Mouse (Mus musculus) hindbrain, embryonic 13.5 days (tissue): ENCODE measurements around the gene Ctnnd2. TPM values are rescaled to one million over a fixed set of nuclear protein-coding genes. Genes with fewer than 3 reads are reported as not detected.
"Not testable (repeated sequence)": the region's sequence is repeated elsewhere in the genome, so short reads cannot be mapped to it uniquely, and the experiment has no call there.

Experiments used
- ATAC-seq: fragments of 200-750 bp; cut with Nextera tagmentation; 2 replicates; pipeline ENCODE4 v1.8.0; 2017; ENCODE audit warnings: moderate TSS enrichment; ENCODE audit not compliant: low FRiP score
- H3K27ac ChIP-seq: fragments of 300-500 bp; sonication (generic); 2 replicates; pipeline ENCODE4 v1.5.1; 2015; ENCODE audit warnings: inconsistent platforms, mild to moderate bottlenecking, moderate library complexity
- H3K27me3 ChIP-seq: fragments of 300-500 bp; sonication (generic); 2 replicates; pipeline ENCODE4 v1.6.1; 2015; ENCODE audit warnings: mild to moderate bottlenecking, inconsistent platforms
- H3K36me3 ChIP-seq: fragments of 300-500 bp; sonication (generic); 2 replicates; pipeline ENCODE4 v1.6.1; 2015; ENCODE audit warnings: mild to moderate bottlenecking, inconsistent platforms
- H3K4me1 ChIP-seq: fragments of 300-500 bp; sonication (generic); replicated peaks from 2 replicates; pipeline ENCODE4 v1.6.1; 2015; ENCODE audit warnings: inconsistent platforms
- H3K4me2 ChIP-seq: fragments of 300-500 bp; sonication (generic); 2 replicates; pipeline ENCODE4 v1.6.1; 2015; ENCODE audit warnings: inconsistent platforms, mild to moderate bottlenecking, moderate library complexity
- H3K4me3 ChIP-seq: fragments of 300-500 bp; sonication (generic); 2 replicates; pipeline ENCODE4 v1.5.1; 2015; ENCODE audit warnings: mild to moderate bottlenecking, inconsistent platforms
- H3K9ac ChIP-seq: fragments of 300-500 bp; sonication (generic); 2 replicates; pipeline ENCODE4 v1.6.1; 2015; ENCODE audit warnings: mild to moderate bottlenecking, inconsistent platforms
- H3K9me3 ChIP-seq: fragments of 300-500 bp; sonication (generic); 2 replicates; pipeline ENCODE4 v1.6.1; 2016; ENCODE audit warnings: inconsistent platforms
- WGBS: fragments of 180-500 bp; shearing (Covaris S2); methylation state at CpG from one replicate; pipeline ENCODE4 v1.1.7; 2015; 5-methylcytosine and 5-hydroxymethylcytosine counted together
- polyA plus RNA-seq: library from polyadenylated mRNA; unstranded; fragments of >200 nt; fragmentation: Nextera tagmentation; extraction: Ambion mirVana; gene quantifications from 2 replicates; pipeline ENCODE4 v1.2.1, GENCODE M21; 2015

Ctnnd2 gene
- polyA plus RNA-seq, result 52.5 and 59.6 TPM in 2 replicates

DNA sequence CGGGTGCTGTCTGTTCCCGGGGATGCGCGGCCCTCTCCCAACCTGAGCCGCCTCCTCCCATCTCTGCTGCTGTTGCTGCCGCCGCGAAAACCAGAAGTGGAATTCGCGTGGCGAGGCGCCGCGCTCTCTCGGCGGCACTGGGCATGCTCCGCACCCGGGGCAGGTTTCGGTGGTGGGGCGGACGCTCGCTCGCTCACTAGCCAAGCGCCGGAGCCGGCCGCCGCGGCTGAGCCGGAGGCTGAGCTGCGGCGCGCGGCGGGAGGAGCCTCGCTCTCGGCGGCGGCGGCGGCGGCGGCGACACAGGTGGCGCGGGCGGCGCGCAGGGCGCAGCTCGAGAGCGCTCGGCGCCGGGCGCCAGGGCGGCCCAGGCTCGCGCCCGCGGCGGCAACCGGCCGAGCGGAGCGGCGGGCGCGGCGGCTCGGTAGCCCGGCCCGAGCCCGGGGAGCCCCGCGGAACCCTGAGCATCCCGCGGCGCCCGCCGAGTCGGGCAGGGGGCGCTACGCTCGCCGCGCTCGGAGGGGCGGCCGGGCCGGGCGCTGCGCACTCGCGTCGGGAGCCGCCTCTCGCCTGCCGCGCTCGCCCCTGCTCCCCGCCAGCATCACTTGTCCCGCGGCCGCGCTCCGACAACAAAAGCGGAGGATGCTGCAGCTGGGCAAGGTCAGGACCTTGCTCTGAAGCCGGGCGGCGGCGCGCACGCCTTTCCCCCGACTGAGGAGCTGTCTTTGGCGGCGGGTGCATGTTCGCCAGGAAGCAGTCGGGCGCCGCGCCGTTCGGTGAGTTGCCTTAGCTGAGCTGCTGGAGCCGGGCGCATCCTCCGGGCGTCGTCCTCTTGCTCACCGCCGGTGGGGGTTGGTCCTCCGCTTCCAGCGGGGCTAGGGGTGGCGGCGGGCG is at the start of gene Ctnnd2:
Ctnnd2 (plus strand) TSS at position 203 of the 891 bp plus-strand sequence.
- H3K9ac ChIP-seq, result peak within 1 kb of the TSS; percentile 96
- peaks cover 20% of the 10 kb centered on the region for H3K4me1 ChIP-seq
- peak within 1 kb of the TSS; percentile 62 for H3K4me2 ChIP-seq
- no peaks in the 10 kb centered on the region for H3K9me3 ChIP-seq
- no peaks in the 10 kb centered on the region for H3K36me3 ChIP-seq
- peak within 1 kb of the TSS; percentile 99 for H3K27ac ChIP-seq
- H3K27me3 ChIP-seq, result peaks cover 6% of the 10 kb centered on the region; the same call in 1 of the 2 replicates
- ATAC-seq, result peak; percentile 89
- WGBS, result under 1% methylated on average over 109 of the region's 136 CpGs
- H3K4me3 ChIP-seq, result peak within 1 kb of the TSS; percentile 80

DNA sequence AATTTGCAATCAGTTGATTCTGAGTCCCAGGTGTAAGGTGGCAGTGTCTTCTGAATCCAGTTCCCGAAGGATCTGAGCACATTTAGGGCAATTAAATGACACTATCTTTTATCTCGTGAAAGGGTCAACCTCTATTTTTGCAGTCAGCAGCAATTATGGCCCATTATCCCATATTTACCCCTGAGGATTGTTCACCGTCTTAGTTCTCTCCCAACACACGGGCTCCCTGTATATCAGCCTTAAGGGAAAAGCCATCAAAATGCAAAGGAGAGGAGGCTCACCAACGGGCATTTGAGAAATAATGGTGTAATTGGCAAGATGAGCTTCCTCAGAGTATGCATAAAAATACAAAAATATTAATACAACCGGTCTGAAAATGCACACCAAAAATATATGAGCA is 41.7 kb upstream of the Ctnnd2 start:
- Histone ChIP-seq H3K4me3 (no peak overlapping the region), H3K27me3 (no peaks in the 10 kb centered on the region), H3K9ac (no peak overlapping the region), H3K9me3 (no peaks in the 10 kb centered on the region), H3K4me2 (no peak overlapping the region), H3K27ac (no peak overlapping the region), H3K36me3 (no peaks in the 10 kb centered on the region), H3K4me1 (no peaks in the 10 kb centered on the region)
- ATAC-seq, result no peak
- WGBS, result 55% methylated on average over 6 of the region's 6 CpGs

DNA sequence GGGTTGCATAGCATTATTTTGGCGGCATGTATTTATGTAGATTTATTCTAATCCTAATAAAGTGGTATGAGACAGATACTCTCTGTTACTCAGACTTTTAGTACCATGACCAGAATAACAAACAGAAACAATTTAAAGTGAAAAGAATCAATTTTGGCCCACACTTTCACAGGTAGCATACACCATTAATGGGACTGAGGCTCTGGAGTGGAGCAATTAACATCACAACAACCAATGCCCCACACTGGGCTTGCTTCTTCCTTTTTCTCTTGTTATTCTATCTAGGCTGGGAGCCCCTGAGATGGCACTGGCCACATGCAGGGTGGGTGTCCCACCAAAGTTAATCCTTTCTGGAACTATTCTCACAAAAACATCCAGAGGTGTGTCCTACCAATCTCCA is 32.8 kb upstream of the Ctnnd2 start:
- H3K4me2 ChIP-seq, result not testable (repeated sequence)

DNA sequence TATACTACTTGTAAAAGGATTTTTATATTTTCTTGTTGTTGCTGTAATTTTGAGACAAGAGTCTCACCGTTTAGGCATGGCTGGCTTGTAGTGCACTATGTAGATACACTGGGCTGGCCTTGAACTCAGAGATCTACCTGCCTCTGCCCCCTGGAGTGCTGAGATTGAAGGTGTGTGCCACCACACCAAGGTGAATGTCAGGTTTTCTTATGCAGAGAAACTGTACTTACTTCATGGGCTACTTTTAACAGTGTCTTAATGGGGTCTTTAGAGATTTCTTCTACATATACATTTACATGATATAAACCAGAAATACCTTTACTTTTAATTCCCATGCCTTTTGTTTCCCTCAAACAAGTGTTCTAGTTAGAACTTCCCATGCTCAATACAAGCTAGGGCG is 27.0 kb upstream of the Ctnnd2 start:
- H3K36me3 ChIP-seq, result no peaks in the 10 kb centered on the region
- ATAC-seq, result no peak
- H3K4me2 ChIP-seq, result no peak overlapping the region
- no peaks in the 10 kb centered on the region for H3K4me1 ChIP-seq
- WGBS, result 88% methylated on average over 2 of the region's 2 CpGs
- no peak overlapping the region for H3K9ac ChIP-seq
- no peaks in the 10 kb centered on the region for H3K27me3 ChIP-seq
- no peak overlapping the region for H3K4me3 ChIP-seq
- H3K27ac ChIP-seq, result no peak overlapping the region
- H3K9me3 ChIP-seq, result no peaks in the 10 kb centered on the region

More for the DNA sequence above, 32.8 kb upstream of the Ctnnd2 start:
- H3K36me3 ChIP-seq, ATAC-seq, H3K4me1 ChIP-seq, H3K9me3 ChIP-seq, H3K27ac ChIP-seq, H3K27me3 ChIP-seq, H3K4me3 ChIP-seq, H3K9ac ChIP-seq: not testable (repeated sequence)
- WGBS, result 27% methylated on average over 1 of the region's 1 CpGs

DNA sequence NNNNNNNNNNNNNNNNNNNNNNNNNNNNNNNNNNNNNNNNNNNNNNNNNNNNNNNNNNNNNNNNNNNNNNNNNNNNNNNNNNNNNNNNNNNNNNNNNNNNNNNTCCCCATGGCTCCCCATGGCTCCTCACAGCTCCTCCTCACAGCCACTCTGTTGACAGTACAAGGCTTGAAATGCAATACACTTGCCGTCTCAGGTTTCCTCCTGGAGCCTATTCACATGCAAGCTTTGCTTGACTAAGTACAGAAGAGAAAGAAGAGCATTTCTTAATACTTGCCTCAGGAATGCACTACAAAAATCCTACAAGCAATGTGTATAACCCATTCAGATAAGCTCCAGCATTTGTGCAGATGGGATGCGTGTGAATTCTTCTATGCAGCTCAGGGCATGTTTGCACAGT is 20.2 kb upstream of the Ctnnd2 start:
- H3K9me3 ChIP-seq, result no peaks in the 10 kb centered on the region
- WGBS, result 52% methylated on average over 2 of the region's 2 CpGs
- no peaks in the 10 kb centered on the region for H3K4me1 ChIP-seq
- H3K27me3 ChIP-seq, result no peaks in the 10 kb centered on the region
- H3K9ac ChIP-seq, result no peak overlapping the region
- no peak overlapping the region for H3K27ac ChIP-seq
- H3K36me3 ChIP-seq, result no peaks in the 10 kb centered on the region
- no peak overlapping the region for H3K4me2 ChIP-seq
- no peak overlapping the region for H3K4me3 ChIP-seq
- no peak for ATAC-seq

DNA sequence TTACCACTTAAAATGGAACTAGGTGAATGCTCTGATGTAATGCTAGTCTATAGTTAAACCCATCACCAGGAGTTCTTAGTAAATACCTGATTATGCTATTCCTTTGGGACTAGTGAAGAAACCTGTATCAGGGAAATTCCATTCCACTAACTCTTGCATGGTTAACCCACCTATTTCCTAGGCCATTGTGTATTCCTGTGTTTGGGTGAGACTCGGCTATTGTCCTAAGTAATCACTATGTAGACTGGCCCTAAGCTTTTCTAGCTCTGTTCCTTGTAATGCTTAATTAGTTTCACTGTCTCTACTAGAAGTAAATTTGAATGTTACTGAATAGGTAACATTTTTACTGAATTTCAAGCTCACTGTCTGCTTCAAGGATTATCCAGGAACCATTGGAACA is 14.4 kb upstream of the Ctnnd2 start:
- 90% methylated on average over 1 of the region's 1 CpGs for WGBS

DNA sequence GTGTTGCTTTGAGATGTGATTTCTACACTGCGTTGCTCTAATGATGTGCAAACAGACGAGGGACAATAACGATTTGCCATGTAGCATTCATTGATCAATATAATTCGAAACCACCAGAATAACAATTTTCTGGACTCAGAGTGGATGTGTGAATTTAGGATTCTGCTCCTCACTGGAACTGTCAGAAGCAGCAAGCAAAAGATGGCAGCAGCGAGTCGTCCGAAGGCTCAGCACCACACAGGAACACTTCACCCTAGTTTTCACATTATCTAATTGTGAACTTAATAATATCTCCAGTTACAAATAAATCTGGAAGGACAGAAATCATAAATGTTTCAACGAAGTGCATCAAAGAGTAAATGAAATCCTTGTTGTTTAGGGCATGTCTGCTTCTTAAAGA is 2.4 kb upstream of the Ctnnd2 start:
- Histone ChIP-seq H3K9ac (no peak overlapping the region), H3K4me1 (peaks cover 16% of the 10 kb centered on the region), H3K4me3 (no peak overlapping the region), H3K27ac (no peak overlapping the region), H3K27me3 (peaks cover 6% of the 10 kb centered on the region; the same call in 1 of the 2 replicates), H3K4me2 (no peak overlapping the region), H3K36me3 (no peaks in the 10 kb centered on the region), H3K9me3 (no peaks in the 10 kb centered on the region)
- 81% methylated on average over 8 of the region's 8 CpGs for WGBS
- no peak for ATAC-seq

More for the DNA sequence above, 14.4 kb upstream of the Ctnnd2 start:
- H3K4me1 ChIP-seq, result no peaks in the 10 kb centered on the region
- no peaks in the 10 kb centered on the region for H3K27me3 ChIP-seq
- no peak overlapping the region for H3K4me2 ChIP-seq
- H3K4me3 ChIP-seq, result no peak overlapping the region
- H3K36me3 ChIP-seq, result no peaks in the 10 kb centered on the region
- ATAC-seq, result no peak
- no peaks in the 10 kb centered on the region for H3K9me3 ChIP-seq
- no peak overlapping the region for H3K9ac ChIP-seq
- no peak overlapping the region for H3K27ac ChIP-seq

DNA sequence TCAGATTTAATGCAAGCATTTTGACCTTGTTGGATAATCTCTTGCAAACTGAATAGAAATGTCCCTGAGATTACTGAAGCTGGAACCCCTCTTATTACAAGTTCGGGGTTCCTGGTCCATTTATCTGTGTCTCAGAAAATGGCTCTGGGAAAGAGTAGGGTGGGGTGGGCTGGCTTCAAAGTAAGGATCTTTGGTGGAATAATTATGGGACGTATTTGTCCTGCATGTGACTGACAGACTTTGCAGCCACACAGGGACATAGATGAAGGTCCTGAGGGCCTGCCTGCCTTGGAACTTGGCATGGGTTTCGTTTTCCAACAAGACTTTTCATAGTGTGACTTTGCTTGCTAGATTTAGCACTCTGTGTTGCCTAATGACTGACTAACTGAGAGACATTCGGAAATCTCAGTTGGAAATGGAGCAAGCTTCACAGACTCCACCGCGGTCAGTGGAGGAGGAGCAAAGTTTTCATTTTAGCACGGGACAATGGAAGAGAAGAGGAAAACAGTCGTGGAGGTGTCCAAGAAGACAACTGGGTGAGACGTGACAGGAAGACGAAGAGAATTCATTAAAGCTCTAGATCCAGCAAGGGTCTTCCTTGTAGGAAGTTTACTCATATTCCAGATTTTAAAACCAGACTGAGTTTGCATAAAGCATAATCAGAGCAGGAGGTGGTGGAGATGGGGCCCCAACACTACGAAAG is 749 bp upstream of the Ctnnd2 start:
- Histone ChIP-seq H3K27me3 (peaks cover 6% of the 10 kb centered on the region; the same call in 1 of the 2 replicates), H3K9me3 (no peaks in the 10 kb centered on the region), H3K36me3 (no peaks in the 10 kb centered on the region), H3K9ac (peak overlapping the region; percentile 96), H3K27ac (peak overlapping the region; percentile 99), H3K4me1 (peaks cover 20% of the 10 kb centered on the region), H3K4me2 (peak overlapping the region; percentile 62), H3K4me3 (peak overlapping the region; percentile 80)
- ATAC-seq, result no peak
- WGBS, result 17% methylated on average over 11 of the region's 11 CpGs

DNA sequence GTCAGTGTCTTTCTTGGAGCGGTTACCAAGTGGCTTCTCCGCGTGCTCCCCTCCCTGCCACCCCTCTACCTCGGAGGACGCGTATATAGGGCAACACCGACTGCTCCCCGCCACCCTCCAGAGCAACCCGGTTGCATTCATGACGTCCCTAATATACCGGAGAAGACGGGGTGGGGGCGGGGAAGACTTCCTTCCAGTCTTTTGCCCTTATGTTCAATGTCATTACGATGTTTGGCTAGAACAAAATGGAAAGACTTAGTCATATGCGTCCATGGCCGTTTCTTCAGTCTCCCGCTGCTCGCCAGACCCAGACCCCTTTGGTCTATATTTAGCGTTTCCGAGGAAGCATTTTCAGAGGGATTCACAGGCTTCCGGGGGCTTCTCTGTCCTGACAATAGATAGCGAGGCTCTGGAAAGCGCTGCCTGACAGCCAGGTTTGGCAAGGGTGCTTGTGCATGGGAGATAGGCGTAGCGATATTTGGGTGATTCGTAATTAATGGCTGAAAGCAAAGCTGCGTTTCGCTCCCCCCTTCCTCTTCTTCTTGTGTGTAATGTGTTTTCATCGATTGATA is 1.1 kb downstream of the Ctnnd2 start:
- ATAC-seq, result peak; percentile 84
- Histone ChIP-seq H3K9me3 (no peaks in the 10 kb centered on the region), H3K9ac (peak overlapping the region; percentile 96), H3K4me3 (peak overlapping the region; percentile 80), H3K27me3 (peaks cover 6% of the 10 kb centered on the region; the same call in 1 of the 2 replicates), H3K27ac (peak overlapping the region; percentile 99), H3K36me3 (no peaks in the 10 kb centered on the region), H3K4me2 (peak overlapping the region; percentile 62), H3K4me1 (peaks cover 20% of the 10 kb centered on the region)
- WGBS, result under 1% methylated on average over 29 of the region's 29 CpGs

DNA sequence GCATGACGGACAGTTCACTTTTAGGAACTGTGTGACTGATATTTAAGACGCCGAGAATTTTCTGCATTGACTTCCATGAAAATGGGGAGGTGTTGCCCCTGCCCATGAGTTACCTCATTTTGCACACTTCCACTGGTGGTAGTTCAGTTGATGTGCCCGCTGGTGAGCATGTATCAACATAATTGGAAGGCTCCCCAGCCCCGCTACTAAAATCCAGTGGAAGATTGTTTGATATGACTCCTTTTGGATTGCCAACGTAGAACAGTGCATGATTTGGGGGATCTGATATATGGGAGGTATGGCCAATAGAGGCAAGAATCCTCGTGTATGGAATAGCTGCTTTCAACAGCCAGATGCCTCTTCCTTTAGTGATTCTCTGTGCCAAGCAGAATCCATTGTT is 1.9 kb downstream of the Ctnnd2 start:
- peaks cover 6% of the 10 kb centered on the region; the same call in 1 of the 2 replicates for H3K27me3 ChIP-seq
- H3K4me3 ChIP-seq, result peak overlapping the region; percentile 80
- peak overlapping the region; percentile 62 for H3K4me2 ChIP-seq
- ATAC-seq, result no peak
- H3K4me1 ChIP-seq, result peaks cover 20% of the 10 kb centered on the region
- H3K27ac ChIP-seq, result peak overlapping the region; percentile 99
- H3K9me3 ChIP-seq, result no peaks in the 10 kb centered on the region
- WGBS, result 36% methylated on average over 7 of the region's 7 CpGs
- no peaks in the 10 kb centered on the region for H3K36me3 ChIP-seq
- H3K9ac ChIP-seq, result peak overlapping the region; percentile 96

DNA sequence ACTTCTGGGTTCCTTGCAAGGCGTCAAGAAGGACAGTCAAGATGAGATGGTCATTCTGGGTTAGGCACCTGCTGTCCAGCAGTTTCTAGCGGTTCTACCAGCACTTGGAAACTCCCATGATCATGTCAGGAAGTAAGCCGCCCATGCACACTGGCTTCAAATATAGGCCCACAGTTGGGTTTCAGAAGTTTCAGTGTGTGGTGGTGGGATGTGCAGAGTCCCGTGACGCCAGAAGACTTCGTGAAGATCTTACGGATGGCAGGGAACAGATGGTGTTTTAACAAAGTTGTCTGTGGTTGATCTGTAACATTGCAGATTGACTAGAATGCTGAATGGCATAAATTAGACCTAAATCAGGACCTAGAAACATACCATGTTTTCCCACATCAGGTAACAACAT is 11.6 kb downstream of the Ctnnd2 start:
- Histone ChIP-seq H3K36me3 (no peaks in the 10 kb centered on the region), H3K27ac (no peak overlapping the region), H3K9ac (no peak overlapping the region), H3K4me1 (no peaks in the 10 kb centered on the region), H3K27me3 (no peaks in the 10 kb centered on the region), H3K9me3 (no peaks in the 10 kb centered on the region), H3K4me3 (no peak overlapping the region), H3K4me2 (no peak overlapping the region)
- ATAC-seq, result no peak
- 95% methylated on average over 7 of the region's 7 CpGs for WGBS

DNA sequence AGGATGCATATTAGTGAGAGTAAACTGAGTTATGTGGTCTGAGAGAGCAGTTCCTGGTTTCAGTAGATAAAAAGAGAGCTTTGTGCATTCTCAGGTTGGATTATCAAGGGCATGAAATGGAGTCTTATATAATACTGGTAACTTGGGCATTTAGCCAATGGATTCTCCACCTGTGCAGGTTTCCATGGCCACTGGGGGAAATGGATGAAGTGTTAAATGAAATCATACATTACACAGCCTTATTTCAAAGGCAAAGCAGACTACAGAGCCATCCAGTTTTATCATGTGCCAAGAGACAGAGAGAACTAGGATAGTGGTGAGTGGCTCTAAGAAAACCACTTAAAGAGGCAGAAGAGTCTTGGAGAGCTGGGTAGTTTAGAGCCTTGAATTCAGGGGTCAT is 18.5 kb downstream of the Ctnnd2 start:
- H3K4me3 ChIP-seq, result no peak overlapping the region
- H3K27me3 ChIP-seq, result no peaks in the 10 kb centered on the region
- no peaks in the 10 kb centered on the region for H3K36me3 ChIP-seq
- ATAC-seq, result no peak
- peaks cover 9% of the 10 kb centered on the region for H3K4me1 ChIP-seq
- H3K9ac ChIP-seq, result no peak overlapping the region
- H3K4me2 ChIP-seq, result no peak overlapping the region
- no peak overlapping the region for H3K27ac ChIP-seq
- no peaks in the 10 kb centered on the region for H3K9me3 ChIP-seq
